Mouse (Mus musculus) B cell, adult 67 days (primary cell): ENCODE measurements around the gene Luc7l. TPM values are rescaled to one million over a fixed set of nuclear protein-coding genes. Genes with fewer than 3 reads are reported as not detected.

Experiments used
- total RNA-seq, 2 experiments: library from RNA; stranded (reverse); gene quantifications; 4 replicates each; pipeline ENCODE4 v1.2.4; 2023

The Luc7l gene
- total RNA-seq, result 100 to 1,000 TPM in 1 of 2 experiments, 10 to 100 TPM in 1; 86.3 to 100 TPM

GRCm38 (mm10) chr17:26252539-26253251 is at the start of gene Luc7l:
Gene Luc7l, plus strand, starts transcription at chr17:26252896.

GRCm38 (mm10) chr17:26207686-26208085 is 45.0 kb upstream of the Luc7l start, which contains the start of gene Arhgdig:
Gene Arhgdig, minus strand, starts transcription at chr17:26207786.

GRCm38 (mm10) chr17:26244101-26244841 is 8.4 kb upstream of the Luc7l start, which contains the start of gene Fam234a:
Gene Fam234a, minus strand, starts transcription at chr17:26244242.

Other genes starting within 250 kb of the Luc7l start
- 10 to 100 TPM; 10.4 to 11.9 TPM for gene Rab11fip3, start 183.3 kb upstream of the Luc7l start, total RNA-seq
- gene Decr2, start 162.6 kb upstream of the Luc7l start, total RNA-seq, result 1 to 10 TPM; 4.1 to 5.3 TPM
- gene Nme4, start 157.3 kb upstream of the Luc7l start, total RNA-seq, result 1 to 10 TPM; 1.0 to 1.8 TPM
- gene Tmem8, start 139.6 kb upstream of the Luc7l start, total RNA-seq, result 10 to 100 TPM; 24.7 to 26.6 TPM
- gene Mrpl28, start 129.4 kb upstream of the Luc7l start, total RNA-seq, result 10 to 100 TPM; 47.7 to 60.0 TPM
- gene Axin1, start 114.2 kb upstream of the Luc7l start, total RNA-seq, result 10 to 100 TPM; 82.9 to 91.9 TPM
- not detected for gene Pdia2, start 53.8 kb upstream of the Luc7l start, total RNA-seq
- gene Rgs11, start 49.9 kb upstream of the Luc7l start, total RNA-seq, result 1 to 10 TPM; 2.1 to 2.8 TPM
- not detected for gene Arhgdig, start 45.1 kb upstream of the Luc7l start, total RNA-seq
- gene Fam234a, start 8.7 kb upstream of the Luc7l start, total RNA-seq, result 10 to 100 TPM; 13.6 to 17.1 TPM
- gene Neurl1b, start 161.9 kb downstream of the Luc7l start, total RNA-seq, result under 1 TPM; 0.18 to 0.29 TPM